Mouse (Mus musculus) heart, embryonic 13.5 days (tissue): Measurements from ENCODE around the gene Nfrkb. TPM values are rescaled to one million over a fixed set of nuclear protein-coding genes. Genes with fewer than 3 reads are reported as not detected.

ENCODE experiments used
- ATAC-seq: fragments of 200-750 bp; cut with Nextera tagmentation; 2 replicates; pipeline ENCODE4 v1.8.0; 2017; ENCODE audit warnings: moderate TSS enrichment; ENCODE audit not compliant: insufficient number of reproducible peaks, low FRiP score, low TSS enrichment; ENCODE audit errors: extremely low read depth
- H3K27ac ChIP-seq: fragments of 300-500 bp; sonication (generic); replicated peaks from 2 replicates; pipeline ENCODE4 v1.5.1; 2015; ENCODE audit warnings: moderate library complexity, mild to moderate bottlenecking, inconsistent platforms
- H3K27me3 ChIP-seq: fragments of 300-500 bp; sonication (generic); replicated peaks from 2 replicates; pipeline ENCODE4 v1.6.1; 2015; ENCODE audit warnings: mild to moderate bottlenecking, inconsistent platforms
- H3K36me3 ChIP-seq: fragments of 300-500 bp; sonication (generic); 2 replicates; pipeline ENCODE4 v1.6.1; 2015; ENCODE audit warnings: mild to moderate bottlenecking, inconsistent platforms
- H3K4me1 ChIP-seq: fragments of 300-500 bp; sonication (generic); 2 replicates; pipeline ENCODE4 v1.6.1; 2015; ENCODE audit warnings: inconsistent platforms
- H3K4me2 ChIP-seq: fragments of 300-500 bp; sonication (generic); 2 replicates; pipeline ENCODE4 v1.6.1; 2015; ENCODE audit warnings: inconsistent platforms, mild to moderate bottlenecking, moderate library complexity
- H3K4me3 ChIP-seq: fragments of 300-500 bp; sonication (generic); 2 replicates; pipeline ENCODE4 v1.5.1; 2015; ENCODE audit warnings: moderate library complexity, mild to moderate bottlenecking, inconsistent platforms
- H3K9ac ChIP-seq: fragments of 300-500 bp; sonication (generic); 2 replicates; pipeline ENCODE4 v1.6.1; 2015; ENCODE audit warnings: inconsistent platforms, mild to moderate bottlenecking, moderate library complexity
- H3K9me3 ChIP-seq: fragments of 300-500 bp; sonication (generic); 2 replicates; pipeline ENCODE4 v1.6.1; 2016; ENCODE audit warnings: inconsistent platforms
- WGBS: fragments of 180-500 bp; shearing (Covaris S2); methylation state at CpG from one replicate; pipeline ENCODE4 v1.1.7; 2015; ENCODE audit warnings: mixed read lengths; 5-methylcytosine and 5-hydroxymethylcytosine counted together
- polyA plus RNA-seq: library from polyadenylated mRNA; unstranded; fragments of >200 nt; fragmentation: Nextera tagmentation; extraction: Ambion mirVana; gene quantifications from 2 replicates; pipeline ENCODE4 v1.2.1, GENCODE M21; 2015

Nfrkb gene
- 12.3 and 13.6 TPM in 2 replicates for polyA plus RNA-seq

- Histone ChIP-seq H3K4me2 (peak within 1 kb of the TSS; percentile 82), H3K9ac (peak within 1 kb of the TSS; percentile 94), H3K4me3 (peak within 1 kb of the TSS; percentile 81), H3K4me1 (peaks cover 17% of the 10 kb centered on the region), H3K27me3 (no peaks in the 10 kb centered on the region), H3K36me3 (peaks cover 23% of the 10 kb centered on the region), H3K9me3 (no peaks in the 10 kb centered on the region), H3K27ac (peak within 1 kb of the TSS; percentile 49)
- ATAC-seq: peak; percentile 95
- WGBS: under 1% methylated on average over 44 of the region's 46 CpGs
These were observed at the start of gene Nfrkb for GRCm38 (mm10) chr9:31385947-31386354. Gene Nfrkb, plus strand, starts transcription at chr9:31386192.

- Histone ChIP-seq H3K9me3 (no peaks in the 10 kb centered on the region), H3K27ac (no peak overlapping the region), H3K9ac (no peak overlapping the region), H3K4me2 (no peak overlapping the region), H3K27me3 (no peaks in the 10 kb centered on the region), H3K4me3 (no peak overlapping the region), H3K36me3 (peaks cover 12% of the 10 kb centered on the region), H3K4me1 (0 out of 2 replicates have a peak, but pooled peaks cover 11% of the 10 kb centered on the region)
- WGBS: 72% methylated on average over 11 of the region's 11 CpGs
- no peak for ATAC-seq
These were observed 41.6 kb upstream of the Nfrkb start for GRCm38 (mm10) chr9:31344289-31344831.

GRCm38 (mm10) chr9:31346575-31347080 is 39.4 kb upstream of the Nfrkb start:
- no peak overlapping the region for H3K4me2 ChIP-seq
- peaks cover 18% of the 10 kb centered on the region for H3K36me3 ChIP-seq
- H3K9ac ChIP-seq: no peak overlapping the region
- no peak for ATAC-seq
- H3K4me1 ChIP-seq: 0 out of 2 replicates have a peak, but pooled peaks cover 11% of the 10 kb centered on the region
- no peaks in the 10 kb centered on the region for H3K27me3 ChIP-seq
- H3K4me3 ChIP-seq: no peak overlapping the region
- WGBS: 62% methylated on average over 15 of the region's 15 CpGs
- H3K27ac ChIP-seq: no peak overlapping the region
- no peaks in the 10 kb centered on the region for H3K9me3 ChIP-seq

- Histone ChIP-seq H3K4me3 (no peak overlapping the region), H3K4me1 (0 out of 2 replicates have a peak, but pooled peaks cover 7% of the 10 kb centered on the region), H3K9ac (peak overlapping the region; percentile 47; the same call in 1 of the 2 replicates), H3K4me2 (no peak overlapping the region), H3K9me3 (no peaks in the 10 kb centered on the region), H3K27me3 (no peaks in the 10 kb centered on the region), H3K36me3 (peaks cover 22% of the 10 kb centered on the region), H3K27ac (no peak overlapping the region)
- 75% methylated on average over 4 of the region's 4 CpGs for WGBS
- no peak for ATAC-seq
These were observed 37.5 kb upstream of the Nfrkb start for GRCm38 (mm10) chr9:31348458-31348857.

- no peak for ATAC-seq
- H3K4me3 ChIP-seq: no peak overlapping the region
- no peaks in the 10 kb centered on the region for H3K27me3 ChIP-seq
- WGBS: 63% methylated on average over 11 of the region's 11 CpGs
- H3K4me2 ChIP-seq: no peak overlapping the region
- H3K4me1 ChIP-seq: 0 out of 2 replicates have a peak, but pooled peaks cover 4% of the 10 kb centered on the region
- no peaks in the 10 kb centered on the region for H3K9me3 ChIP-seq
- H3K36me3 ChIP-seq: peaks cover 24% of the 10 kb centered on the region
- H3K9ac ChIP-seq: 0 out of 2 replicates have a peak overlapping the region, but pooled peaks have one; percentile 47
- H3K27ac ChIP-seq: no peak overlapping the region
These were observed 37.1 kb upstream of the Nfrkb start for GRCm38 (mm10) chr9:31348915-31349314.

- no peaks in the 10 kb centered on the region for H3K27me3 ChIP-seq
- H3K9me3 ChIP-seq: no peaks in the 10 kb centered on the region
- H3K27ac ChIP-seq: no peak overlapping the region
- H3K9ac ChIP-seq: no peak overlapping the region
- 0 out of 2 replicates have a peak, but pooled peaks cover 2% of the 10 kb centered on the region for H3K4me1 ChIP-seq
- no peak overlapping the region for H3K4me3 ChIP-seq
- no peak for ATAC-seq
- WGBS: 76% methylated on average over 2 of the region's 2 CpGs
- H3K36me3 ChIP-seq: peaks cover 48% of the 10 kb centered on the region
- H3K4me2 ChIP-seq: no peak overlapping the region
These were observed 33.3 kb upstream of the Nfrkb start for GRCm38 (mm10) chr9:31352716-31353115.

- H3K4me1 ChIP-seq: 0 out of 2 replicates have a peak, but pooled peaks cover 2% of the 10 kb centered on the region
- H3K27ac ChIP-seq: no peak overlapping the region
- H3K9ac ChIP-seq: no peak overlapping the region
- no peaks in the 10 kb centered on the region for H3K27me3 ChIP-seq
- no peak overlapping the region for H3K4me3 ChIP-seq
- H3K9me3 ChIP-seq: no peaks in the 10 kb centered on the region
- no peak for ATAC-seq
- H3K4me2 ChIP-seq: no peak overlapping the region
- 86% methylated on average over 10 of the region's 10 CpGs for WGBS
- H3K36me3 ChIP-seq: peaks cover 54% of the 10 kb centered on the region
These were observed 32.5 kb upstream of the Nfrkb start for GRCm38 (mm10) chr9:31353518-31353917.

GRCm38 (mm10) chr9:31354051-31354450 is 31.9 kb upstream of the Nfrkb start:
- Histone ChIP-seq H3K4me1 (0 out of 2 replicates have a peak, but pooled peaks cover 2% of the 10 kb centered on the region), H3K4me2 (no peak overlapping the region), H3K9me3 (no peaks in the 10 kb centered on the region), H3K36me3 (peaks cover 58% of the 10 kb centered on the region), H3K27ac (no peak overlapping the region), H3K9ac (no peak overlapping the region), H3K4me3 (no peak overlapping the region), H3K27me3 (no peaks in the 10 kb centered on the region)
- WGBS: 52% methylated on average over 7 of the region's 7 CpGs
- ATAC-seq: no peak

GRCm38 (mm10) chr9:31363698-31364609 is 22.0 kb upstream of the Nfrkb start:
- WGBS: 79% methylated on average over 9 of the region's 9 CpGs
- no peaks in the 10 kb centered on the region for H3K27me3 ChIP-seq
- H3K4me1 ChIP-seq: peaks cover 17% of the 10 kb centered on the region; the same call in 1 of the 2 replicates
- H3K9me3 ChIP-seq: no peaks in the 10 kb centered on the region
- ATAC-seq: no peak
- H3K4me3 ChIP-seq: no peak overlapping the region
- H3K9ac ChIP-seq: no peak overlapping the region
- H3K4me2 ChIP-seq: no peak overlapping the region
- H3K27ac ChIP-seq: no peak overlapping the region
- peaks cover 54% of the 10 kb centered on the region for H3K36me3 ChIP-seq

- no peak overlapping the region for H3K4me3 ChIP-seq
- no peak overlapping the region for H3K9ac ChIP-seq
- ATAC-seq: no peak
- 55% methylated on average over 8 of the region's 8 CpGs for WGBS
- H3K27me3 ChIP-seq: no peaks in the 10 kb centered on the region
- H3K4me2 ChIP-seq: no peak overlapping the region
- H3K9me3 ChIP-seq: no peaks in the 10 kb centered on the region
- no peak overlapping the region for H3K27ac ChIP-seq
- H3K36me3 ChIP-seq: peaks cover 46% of the 10 kb centered on the region
- H3K4me1 ChIP-seq: peaks cover 17% of the 10 kb centered on the region; the same call in 1 of the 2 replicates
These were observed 20.9 kb upstream of the Nfrkb start for GRCm38 (mm10) chr9:31365086-31365485.

- Histone ChIP-seq H3K27ac (no peak overlapping the region), H3K4me1 (no peaks in the 10 kb centered on the region), H3K9me3 (peaks cover 6% of the 10 kb centered on the region; the same call in 1 of the 2 replicates), H3K27me3 (no peaks in the 10 kb centered on the region), H3K4me3 (no peak overlapping the region), H3K4me2 (no peak overlapping the region), H3K9ac (no peak overlapping the region), H3K36me3 (peaks cover 45% of the 10 kb centered on the region)
- no peak for ATAC-seq
- 84% methylated on average over 3 of the region's 3 CpGs for WGBS
These were observed 14.3 kb upstream of the Nfrkb start for GRCm38 (mm10) chr9:31371740-31372139.
